Mouse (Mus musculus): ENCODE measurements around the gene 4930412O13Rik. TPM values are rescaled to one million over a fixed set of nuclear protein-coding genes. Genes with fewer than 3 reads are reported as not detected.

The 4930412O13Rik gene
- polyA plus RNA-seq, 1 experiment from 2014 or later = not detected

DNA sequence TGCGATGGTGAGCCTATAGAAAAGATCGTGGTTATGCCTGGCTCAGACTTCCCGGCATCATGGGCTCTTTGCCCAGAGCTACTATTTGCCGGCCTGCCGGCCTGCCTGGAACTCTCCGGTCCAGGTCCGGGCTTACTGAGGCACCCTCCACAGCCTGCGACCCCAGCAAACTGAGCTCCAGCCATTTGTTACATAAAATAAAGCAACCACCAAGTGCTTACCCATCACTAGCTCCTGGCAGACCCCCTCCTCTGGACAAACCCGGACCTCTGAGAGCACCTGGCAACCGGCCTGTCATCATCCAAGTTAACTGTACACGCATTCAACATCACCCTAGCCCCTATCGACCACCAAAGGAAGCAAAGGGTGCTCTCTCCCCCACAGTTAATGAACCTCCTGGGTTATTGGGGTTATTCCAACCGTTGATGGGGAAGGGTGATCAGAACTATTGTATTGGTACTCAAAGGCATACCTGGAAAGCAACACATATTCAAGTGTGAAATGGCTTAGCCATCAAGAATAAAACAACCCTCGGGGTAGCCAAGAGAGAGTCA, 4.2 kb downstream of the 4930412O13Rik start:
- no peak for ATAC-seq
- peaks cover 23% of the 10 kb centered on the region for H3K4me1 ChIP-seq (ENCODE audit: control insufficient read depth, insufficient read depth, low read length)
- H3K9me3 ChIP-seq (ENCODE audit: control insufficient read depth, low read length) = no peaks in the 10 kb centered on the region
- no peaks in the 10 kb centered on the region for H3K36me3 ChIP-seq (ENCODE audit: control insufficient read depth, insufficient read depth, low read length)
- H3K9ac ChIP-seq (ENCODE audit: low read depth, low read length) = no peak overlapping the region
- peaks cover 83% of the 10 kb centered on the region for H3K27me3 ChIP-seq (replicated peaks; ENCODE audit: control insufficient read depth, insufficient read depth, low read length)
- no peak overlapping the region for H3K4me2 ChIP-seq (ENCODE audit: low read depth, low read length)
- H3K4me3 ChIP-seq (ENCODE audit: low read length) = no peak overlapping the region
- H3K27ac ChIP-seq (ENCODE audit: low read length) = no peak overlapping the region
- 8% methylated on average over 14 of the region's 14 CpGs for WGBS

DNA sequence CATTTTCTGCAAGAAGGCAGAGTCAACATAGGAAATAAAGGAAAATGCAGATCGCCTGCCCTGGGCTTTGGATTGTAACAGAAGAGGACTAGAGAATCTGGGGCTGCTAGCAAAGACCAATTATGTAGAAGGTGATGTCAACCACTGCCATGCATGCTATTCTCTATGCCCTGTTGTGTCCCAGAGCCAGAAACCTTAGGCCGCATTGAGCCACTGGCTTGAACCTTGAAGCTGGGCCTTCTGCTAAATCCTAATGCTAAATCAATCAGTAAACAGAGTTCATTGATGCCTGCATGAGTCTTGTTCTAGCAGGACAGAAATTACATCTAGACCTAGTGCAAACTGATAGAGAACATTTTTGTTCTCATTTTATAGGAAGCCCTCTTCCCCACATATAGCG, 5.0 kb downstream of the 4930412O13Rik start:
- Histone ChIP-seq H3K27ac (ENCODE audit: low read length) (no peak overlapping the region), H3K4me1 (ENCODE audit: control insufficient read depth, insufficient read depth, low read length) (peaks cover 20% of the 10 kb centered on the region), H3K9ac (ENCODE audit: low read depth, low read length) (no peak overlapping the region), H3K4me2 (ENCODE audit: low read depth, low read length) (no peak overlapping the region), H3K9me3 (ENCODE audit: control insufficient read depth, low read length) (no peaks in the 10 kb centered on the region), H3K27me3 (replicated peaks; ENCODE audit: control insufficient read depth, insufficient read depth, low read length) (peaks cover 83% of the 10 kb centered on the region), H3K36me3 (ENCODE audit: control insufficient read depth, insufficient read depth, low read length) (no peaks in the 10 kb centered on the region), H3K4me3 (ENCODE audit: low read length) (no peak overlapping the region)
- ATAC-seq = no peak
- 17% methylated on average over 3 of the region's 3 CpGs for WGBS

GRCm38 (mm10) chr2:9886921-9887610, 6.0 kb downstream of the 4930412O13Rik start:
- Histone ChIP-seq H3K4me2 (ENCODE audit: low read depth, low read length) (no peak overlapping the region), H3K9ac (ENCODE audit: low read depth, low read length) (no peak overlapping the region), H3K36me3 (ENCODE audit: control insufficient read depth, insufficient read depth, low read length) (no peaks in the 10 kb centered on the region), H3K27me3 (replicated peaks; ENCODE audit: control insufficient read depth, insufficient read depth, low read length) (peaks cover 76% of the 10 kb centered on the region), H3K4me3 (ENCODE audit: low read length) (no peak overlapping the region), H3K9me3 (ENCODE audit: control insufficient read depth, low read length) (no peaks in the 10 kb centered on the region), H3K4me1 (ENCODE audit: control insufficient read depth, insufficient read depth, low read length) (peaks cover 13% of the 10 kb centered on the region; the same call in 1 of the 2 replicates), H3K27ac (ENCODE audit: low read length) (no peak overlapping the region)
- WGBS = 5% methylated on average over 7 of the region's 7 CpGs
- ATAC-seq = no peak

- H3K27ac ChIP-seq (ENCODE audit: low read length) = no peak overlapping the region
- H3K27me3 ChIP-seq (replicated peaks; ENCODE audit: control insufficient read depth, insufficient read depth, low read length) = peaks cover 74% of the 10 kb centered on the region
- H3K36me3 ChIP-seq (ENCODE audit: control insufficient read depth, insufficient read depth, low read length) = no peaks in the 10 kb centered on the region
- no peak overlapping the region for H3K4me3 ChIP-seq (ENCODE audit: low read length)
- 0 out of 2 replicates have a peak, but pooled peaks cover 8% of the 10 kb centered on the region for H3K4me1 ChIP-seq (ENCODE audit: control insufficient read depth, insufficient read depth, low read length)
- WGBS = under 1% methylated on average over 7 of the region's 7 CpGs
- H3K9ac ChIP-seq (ENCODE audit: low read depth, low read length) = no peak overlapping the region
- ATAC-seq = no peak
- no peak overlapping the region for H3K4me2 ChIP-seq (ENCODE audit: low read depth, low read length)
- no peaks in the 10 kb centered on the region for H3K9me3 ChIP-seq (ENCODE audit: control insufficient read depth, low read length)
These were observed 6.6 kb downstream of the 4930412O13Rik start for GRCm38 (mm10) chr2:9887636-9888035.

- Histone ChIP-seq H3K27ac (ENCODE audit: low read length) (no peak within 1 kb of the TSS), H3K27me3 (replicated peaks; ENCODE audit: control insufficient read depth, insufficient read depth, low read length) (peaks cover 83% of the 10 kb centered on the region), H3K9ac (ENCODE audit: low read depth, low read length) (no peak within 1 kb of the TSS), H3K36me3 (ENCODE audit: control insufficient read depth, insufficient read depth, low read length) (no peaks in the 10 kb centered on the region), H3K4me2 (ENCODE audit: low read depth, low read length) (peak within 1 kb of the TSS; percentile 39), H3K4me1 (ENCODE audit: control insufficient read depth, insufficient read depth, low read length) (0 out of 2 replicates have a peak, but pooled peaks cover 4% of the 10 kb centered on the region), H3K9me3 (ENCODE audit: control insufficient read depth, low read length) (no peaks in the 10 kb centered on the region), H3K4me3 (ENCODE audit: low read length) (peak within 1 kb of the TSS; percentile 31)
- ATAC-seq = peak; percentile 92
- under 1% methylated on average over 30 of the region's 30 CpGs for WGBS
These were observed 8.0 kb downstream of the 4930412O13Rik start, which contains the start of gene 9230102O04Rik for GRCm38 (mm10) chr2:9888913-9889650. 9230102O04Rik (minus strand) TSS chr2:9889540.

DNA sequence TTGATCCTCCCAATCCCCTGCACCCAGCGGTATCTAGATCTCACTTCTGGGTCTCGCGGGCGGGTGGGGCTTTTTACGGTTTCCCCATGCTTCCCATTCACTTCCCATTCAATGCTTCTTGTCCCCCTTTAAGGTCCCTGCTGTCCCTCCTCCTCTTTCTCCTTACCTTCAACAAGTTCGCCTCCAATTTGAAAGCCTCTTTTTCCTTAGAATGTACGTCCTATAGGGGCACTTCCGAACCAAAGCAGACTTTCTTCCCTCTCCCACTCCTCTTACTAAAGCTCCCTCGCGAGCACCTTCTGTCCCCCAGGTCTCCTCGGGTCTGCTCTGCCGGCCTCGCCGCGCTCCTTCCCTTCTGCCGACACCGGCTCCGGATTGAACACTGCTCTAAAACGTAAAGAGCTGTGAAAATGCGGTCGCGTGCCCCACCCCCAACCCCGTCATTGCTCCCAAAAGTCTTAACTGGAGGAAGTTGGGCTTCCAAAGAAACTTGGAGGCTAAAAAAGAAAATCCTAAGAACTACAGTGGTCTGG, 8.7 kb downstream of the 4930412O13Rik start, which contains the start of gene Gata3:
Gene Gata3, minus strand, starts transcription at position 384 of the 533 bp plus-strand sequence.
- peak; percentile 12; the same call in 1 of the 2 replicates for ATAC-seq
- WGBS = 1% methylated on average over 23 of the region's 23 CpGs
- 0 out of 2 replicates have a peak, but pooled peaks cover 4% of the 10 kb centered on the region for H3K4me1 ChIP-seq (ENCODE audit: control insufficient read depth, insufficient read depth, low read length)
- H3K36me3 ChIP-seq (ENCODE audit: control insufficient read depth, insufficient read depth, low read length) = no peaks in the 10 kb centered on the region
- H3K4me3 ChIP-seq (ENCODE audit: low read length) = peak within 1 kb of the TSS; percentile 31
- peaks cover 83% of the 10 kb centered on the region for H3K27me3 ChIP-seq (replicated peaks; ENCODE audit: control insufficient read depth, insufficient read depth, low read length)
- H3K27ac ChIP-seq (ENCODE audit: low read length) = no peak within 1 kb of the TSS
- H3K9ac ChIP-seq (ENCODE audit: low read depth, low read length) = no peak within 1 kb of the TSS
- peak within 1 kb of the TSS; percentile 39 for H3K4me2 ChIP-seq (ENCODE audit: low read depth, low read length)
- H3K9me3 ChIP-seq (ENCODE audit: control insufficient read depth, low read length) = no peaks in the 10 kb centered on the region

DNA sequence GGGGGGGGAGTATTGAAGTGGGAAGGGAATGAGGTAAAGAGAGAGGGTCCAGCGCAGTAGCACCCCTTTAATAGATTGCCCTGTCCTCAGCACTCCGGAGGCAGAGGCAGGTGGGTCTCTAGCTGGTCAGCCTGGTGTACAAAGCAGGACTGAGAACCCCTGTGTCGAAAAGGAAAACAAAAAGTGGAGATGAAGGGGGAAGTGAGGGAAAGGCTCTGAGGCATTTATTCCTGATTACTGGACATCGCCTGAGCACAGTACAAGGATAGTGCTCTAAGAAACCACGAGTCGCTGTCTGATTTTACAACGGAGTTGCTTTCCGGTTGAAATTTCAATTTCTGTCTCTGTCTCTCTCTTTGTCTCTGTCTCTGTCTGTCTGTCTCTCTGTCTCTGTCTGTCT, 9.2 kb downstream of the 4930412O13Rik start:
- Histone ChIP-seq H3K27ac (ENCODE audit: low read length) (no peak overlapping the region), H3K9me3 (ENCODE audit: control insufficient read depth, low read length) (no peaks in the 10 kb centered on the region), H3K9ac (ENCODE audit: low read depth, low read length) (no peak overlapping the region), H3K27me3 (replicated peaks; ENCODE audit: control insufficient read depth, insufficient read depth, low read length) (peaks cover 82% of the 10 kb centered on the region), H3K4me3 (ENCODE audit: low read length) (no peak overlapping the region), H3K4me1 (ENCODE audit: control insufficient read depth, insufficient read depth, low read length) (0 out of 2 replicates have a peak, but pooled peaks cover 4% of the 10 kb centered on the region), H3K4me2 (ENCODE audit: low read depth, low read length) (no peak overlapping the region), H3K36me3 (ENCODE audit: control insufficient read depth, insufficient read depth, low read length) (no peaks in the 10 kb centered on the region)
- 5% methylated on average over 8 of the region's 8 CpGs for WGBS
- ATAC-seq = no peak

DNA sequence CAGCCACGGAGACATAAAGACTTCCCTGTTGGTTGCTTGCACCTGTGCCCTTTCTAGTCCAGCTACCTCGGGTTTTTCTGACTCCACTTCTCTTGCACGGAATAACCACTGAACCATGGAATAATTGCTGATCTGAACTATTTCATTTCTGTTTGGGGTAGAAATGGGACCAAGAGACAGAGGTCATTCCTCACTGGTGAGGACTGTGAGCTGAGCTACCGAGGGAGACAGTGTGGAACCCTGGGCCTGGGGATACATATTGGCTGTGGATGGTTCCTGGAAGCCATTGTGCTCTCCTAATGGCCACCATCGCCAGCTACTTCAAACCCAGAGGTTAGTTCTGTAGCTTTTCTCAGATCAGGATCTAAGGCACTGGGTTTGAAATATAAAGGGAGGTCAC, 9.9 kb downstream of the 4930412O13Rik start:
- WGBS = 5% methylated on average over 5 of the region's 5 CpGs
- peaks cover 80% of the 10 kb centered on the region for H3K27me3 ChIP-seq (replicated peaks; ENCODE audit: control insufficient read depth, insufficient read depth, low read length)
- ATAC-seq = no peak

DNA sequence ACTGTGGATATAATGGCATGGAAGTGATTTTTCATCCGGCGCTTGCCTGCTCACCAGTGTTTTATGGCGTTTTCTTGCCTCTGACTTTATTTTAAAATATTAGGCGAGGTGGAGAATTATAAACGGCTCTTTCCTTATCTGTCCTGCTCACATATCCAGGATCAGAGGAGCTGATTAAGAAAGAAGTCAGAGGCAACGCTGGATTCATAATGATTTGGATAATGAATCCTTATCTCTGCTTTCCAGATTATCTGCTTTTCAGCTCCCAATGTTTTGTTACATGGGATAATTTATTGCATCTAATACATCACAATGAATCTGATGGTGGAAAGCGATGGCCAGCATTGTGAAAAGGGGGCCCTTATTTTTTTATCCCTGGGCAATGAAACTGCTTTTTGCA, 11.5 kb downstream of the 4930412O13Rik start:
- Histone ChIP-seq H3K4me2 (ENCODE audit: low read depth, low read length) (no peak overlapping the region), H3K9ac (ENCODE audit: low read depth, low read length) (no peak overlapping the region), H3K27ac (ENCODE audit: low read length) (no peak overlapping the region), H3K9me3 (ENCODE audit: control insufficient read depth, low read length) (no peaks in the 10 kb centered on the region), H3K4me3 (ENCODE audit: low read length) (no peak overlapping the region), H3K4me1 (ENCODE audit: control insufficient read depth, insufficient read depth, low read length) (0 out of 2 replicates have a peak, but pooled peaks cover 4% of the 10 kb centered on the region), H3K36me3 (ENCODE audit: control insufficient read depth, insufficient read depth, low read length) (no peaks in the 10 kb centered on the region), H3K27me3 (replicated peaks; ENCODE audit: control insufficient read depth, insufficient read depth, low read length) (peaks cover 76% of the 10 kb centered on the region)
- 7% methylated on average over 7 of the region's 7 CpGs for WGBS
- no peak for ATAC-seq

More for the DNA sequence above, 9.9 kb downstream of the 4930412O13Rik start:
- Histone ChIP-seq H3K27ac (ENCODE audit: low read length) (no peak overlapping the region), H3K36me3 (ENCODE audit: control insufficient read depth, insufficient read depth, low read length) (no peaks in the 10 kb centered on the region), H3K9ac (ENCODE audit: low read depth, low read length) (no peak overlapping the region), H3K4me1 (ENCODE audit: control insufficient read depth, insufficient read depth, low read length) (0 out of 2 replicates have a peak, but pooled peaks cover 4% of the 10 kb centered on the region), H3K9me3 (ENCODE audit: control insufficient read depth, low read length) (no peaks in the 10 kb centered on the region), H3K4me3 (ENCODE audit: low read length) (no peak overlapping the region), H3K4me2 (ENCODE audit: low read depth, low read length) (no peak overlapping the region)

Measured in intestine, embryonic 16.5 days (tissue).